Mouse (Mus musculus) urinary bladder, postnatal 14 days (tissue): ENCODE measurements around the gene D130043K22Rik.
"Not testable (repeated sequence)": the region's sequence is repeated elsewhere in the genome, so short reads cannot be mapped to it uniquely, and the experiment has no call there.

ENCODE experiments used
- DNase-seq: peaks from one replicate; pipeline ENCODE4 v3.0.0; 2021; ENCODE audit warnings: low spot score

D130043K22Rik gene

GRCm38 (mm10) chr13:24831353-24832130, 13.4 kb upstream of the D130043K22Rik start, which contains the start of the genes Acot13 and Tdp2:
Acot13 (minus strand) TSS chr13:24831540.
Tdp2 (plus strand) TSS chr13:24831679.
- peak; percentile 95 for DNase-seq

- DNase-seq = no peak
Measured at GRCm38 (mm10) chr13:24832131-24832810, 12.7 kb upstream of the D130043K22Rik start.

DNA sequence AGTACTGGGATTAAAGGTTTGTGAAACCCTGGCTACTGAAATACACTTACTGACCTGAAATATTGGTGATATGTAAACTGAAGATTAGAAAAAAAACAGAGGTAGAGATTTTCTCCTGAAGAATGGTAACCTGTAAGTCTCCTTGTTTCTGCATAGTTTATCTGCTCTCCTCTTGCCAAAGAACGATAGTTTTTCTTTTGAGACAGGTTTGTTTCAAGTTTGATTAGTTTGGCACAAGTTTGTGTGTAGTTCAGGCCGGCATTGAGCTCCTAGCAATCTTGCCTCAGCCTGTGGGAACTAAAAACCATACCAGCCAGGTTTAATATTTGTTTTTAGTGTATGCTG, 12.2 kb upstream of the D130043K22Rik start:
- no peak for DNase-seq

DNA sequence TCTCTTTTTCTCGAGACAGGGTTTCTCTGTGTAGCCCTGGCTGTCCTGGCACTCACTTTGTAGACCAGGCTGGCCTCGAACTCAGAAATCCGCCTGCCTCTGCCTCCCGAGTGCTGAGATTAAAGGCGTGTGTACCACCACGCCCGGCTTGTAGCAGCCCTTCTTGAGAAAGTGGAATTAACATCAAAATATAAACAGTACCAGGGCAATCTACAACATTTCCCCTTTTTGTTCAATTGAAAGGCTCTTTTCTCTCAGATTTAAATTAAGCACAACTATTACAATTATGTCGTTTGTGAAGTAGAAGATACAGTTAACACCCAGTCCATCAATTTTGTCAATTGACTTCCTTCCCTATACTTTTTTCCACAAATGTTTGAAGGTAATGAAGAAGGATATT, 7.2 kb upstream of the D130043K22Rik start:
- not testable (repeated sequence) for DNase-seq

GRCm38 (mm10) chr13:24839831-24840230, 5.1 kb upstream of the D130043K22Rik start:
- DNase-seq = no peak

GRCm38 (mm10) chr13:24841702-24842101, 3.2 kb upstream of the D130043K22Rik start:
- no peak for DNase-seq

DNA sequence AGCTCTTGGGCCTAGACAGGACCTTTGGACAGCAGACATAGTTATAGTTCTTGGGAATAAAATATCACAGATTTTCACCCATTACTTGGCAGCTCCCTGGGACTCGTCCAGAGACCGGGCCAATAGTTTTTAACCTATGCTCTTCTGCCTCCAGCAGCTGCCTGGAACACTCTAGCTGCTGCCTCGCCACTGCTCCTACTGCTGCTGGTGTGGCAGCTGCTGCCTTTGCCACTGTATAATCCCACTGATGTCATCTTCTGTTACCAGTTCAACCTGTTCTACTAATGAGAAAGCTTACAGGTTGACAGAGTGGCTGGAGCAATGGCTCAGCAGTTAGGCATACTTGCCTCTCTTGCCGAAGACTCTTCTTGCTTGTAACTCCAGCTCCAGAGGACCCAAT, 4.4 kb downstream of the D130043K22Rik start:
- DNase-seq = no peak

GRCm38 (mm10) chr13:24851989-24852388, 7.1 kb downstream of the D130043K22Rik start:
- DNase-seq = no peak

- DNase-seq = no peak
Measured at GRCm38 (mm10) chr13:24852570-24852969, 7.6 kb downstream of the D130043K22Rik start.

GRCm38 (mm10) chr13:24859115-24859514, 14.2 kb downstream of the D130043K22Rik start:
- no peak for DNase-seq

DNA sequence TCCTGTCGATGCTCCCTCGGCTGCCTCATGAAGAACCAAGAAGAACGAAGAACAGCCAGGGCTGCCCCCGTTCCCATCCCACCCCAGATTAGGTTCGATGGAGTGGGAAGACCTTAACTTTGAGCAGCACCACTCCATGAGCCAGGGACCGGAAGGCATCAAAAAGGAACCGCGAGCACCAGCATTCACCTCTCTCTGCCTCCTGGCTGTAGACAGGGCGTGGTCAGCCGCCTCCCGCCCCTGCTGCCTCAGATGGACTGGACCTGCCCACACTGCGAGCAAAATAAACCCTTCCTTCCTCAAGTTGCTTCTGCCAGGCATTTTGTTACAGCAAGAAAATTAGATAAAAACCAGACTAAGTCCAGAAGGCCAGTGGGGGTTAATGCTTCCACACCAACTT, 16.1 kb downstream of the D130043K22Rik start:
- no peak for DNase-seq

DNA sequence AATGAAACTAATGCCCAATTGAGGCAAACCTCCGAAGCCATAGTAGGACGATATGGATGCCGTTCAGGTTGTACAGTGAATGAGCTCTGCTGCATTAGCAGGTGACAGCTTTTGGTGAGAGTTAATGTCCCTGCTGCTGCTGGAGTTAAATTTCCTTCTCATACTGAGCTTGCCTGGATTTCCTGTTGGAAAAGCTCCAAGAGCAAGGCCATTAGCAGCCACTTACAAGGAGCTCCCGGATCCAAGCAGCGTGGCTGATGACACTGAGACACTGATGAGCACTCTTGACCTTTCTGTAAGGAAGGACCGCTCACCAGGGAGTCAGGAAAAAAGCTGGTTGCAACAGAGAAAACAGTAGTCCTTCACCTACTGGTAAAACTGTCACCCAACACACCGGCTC, 17.1 kb downstream of the D130043K22Rik start:
- DNase-seq = no peak

GRCm38 (mm10) chr13:24862520-24862919, 17.6 kb downstream of the D130043K22Rik start:
- DNase-seq = peak; percentile 53

GRCm38 (mm10) chr13:24866430-24867402, 21.8 kb downstream of the D130043K22Rik start:
- DNase-seq = no peak

GRCm38 (mm10) chr13:24867789-24868188, 22.9 kb downstream of the D130043K22Rik start:
- no peak for DNase-seq

DNA sequence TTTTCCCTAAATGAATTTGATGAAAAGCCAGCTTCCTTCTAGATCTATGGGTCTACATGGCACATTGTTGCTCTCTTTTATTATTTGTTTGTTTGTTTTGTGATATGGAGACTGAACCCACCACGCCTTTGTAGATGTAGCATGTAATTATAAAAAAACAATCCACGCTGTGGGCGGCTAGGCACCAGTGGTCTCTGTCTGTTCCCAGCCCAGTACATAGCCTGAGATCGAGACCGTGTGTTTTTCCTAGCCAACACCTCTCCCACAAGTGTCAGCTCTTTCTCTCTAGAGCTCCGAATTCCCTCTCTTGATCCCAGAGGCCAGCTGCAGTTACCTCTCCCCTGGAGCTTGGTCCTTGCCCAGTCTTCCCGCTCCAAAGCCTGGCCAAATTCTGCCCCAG, 23.3 kb downstream of the D130043K22Rik start:
- no peak for DNase-seq

DNA sequence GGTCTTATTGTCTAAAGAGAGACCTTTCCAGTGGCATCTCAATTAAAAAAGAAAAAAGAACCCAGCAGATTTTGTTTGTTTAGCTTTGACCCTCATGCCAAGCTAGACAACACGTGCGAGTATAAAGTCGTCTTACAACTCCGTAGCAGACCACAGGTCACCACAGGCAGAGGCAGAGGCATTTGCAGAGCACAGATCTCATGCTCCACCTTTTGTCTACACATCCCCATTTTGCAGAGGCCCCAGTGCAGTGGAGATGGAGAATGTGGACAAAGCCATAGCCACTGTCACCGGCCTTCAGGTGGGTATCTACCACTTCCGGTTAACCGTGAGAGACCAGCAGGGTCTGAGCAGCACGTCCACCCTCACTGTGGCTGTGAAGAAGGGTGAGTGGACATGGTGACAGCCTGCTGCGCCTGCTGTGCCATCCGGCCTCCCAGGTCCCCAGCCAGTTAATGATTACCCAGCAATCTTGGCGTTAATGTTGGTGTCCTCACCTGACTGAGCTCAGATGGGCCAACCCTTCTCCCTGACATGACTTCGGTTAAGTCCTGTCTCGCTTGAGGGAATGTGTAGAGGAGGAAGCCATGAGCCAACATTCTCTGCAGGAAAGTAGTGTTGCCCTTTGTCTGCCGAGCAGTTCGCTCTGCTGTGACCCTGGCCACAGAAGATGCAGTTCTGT, 34.6 kb downstream of the D130043K22Rik start:
- DNase-seq = peak; percentile 39

- DNase-seq = no peak
Measured at GRCm38 (mm10) chr13:24880208-24880607, 35.3 kb downstream of the D130043K22Rik start.

GRCm38 (mm10) chr13:24880704-24881103, 35.8 kb downstream of the D130043K22Rik start:
- DNase-seq = no peak

GRCm38 (mm10) chr13:24882411-24882810, 37.5 kb downstream of the D130043K22Rik start:
- DNase-seq = no peak

- no peak for DNase-seq
Measured at GRCm38 (mm10) chr13:24889554-24889953, 44.6 kb downstream of the D130043K22Rik start.

DNA sequence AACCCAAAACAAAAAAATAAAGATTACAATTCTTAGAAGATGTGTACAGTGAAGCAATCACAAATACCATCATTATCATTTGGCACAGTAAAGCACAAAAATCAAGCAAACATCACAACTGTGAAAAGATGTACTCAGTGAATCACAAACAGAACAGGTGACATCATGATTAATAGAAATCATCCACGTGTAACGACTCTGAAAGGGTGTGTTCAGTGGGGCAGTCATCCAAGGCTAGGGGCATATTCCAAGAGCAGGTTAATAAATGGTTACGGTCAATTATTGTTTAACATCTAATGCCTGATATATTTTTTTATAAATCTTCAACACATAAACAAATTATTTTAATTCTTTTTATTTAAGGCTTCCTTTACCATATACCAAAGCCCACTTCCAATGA, 47.6 kb downstream of the D130043K22Rik start:
- DNase-seq = no peak
